Mouse (Mus musculus) neural tube, embryonic 15.5 days (tissue): ENCODE measurements around the gene Adcy2. TPM values are rescaled to one million over a fixed set of nuclear protein-coding genes. Genes with fewer than 3 reads are reported as not detected.

Source experiments
- ATAC-seq: fragments of 200-750 bp; cut with Nextera tagmentation; 2 replicates; pipeline ENCODE4 v1.8.0; 2017; ENCODE audit warnings: mild to moderate bottlenecking, moderate TSS enrichment, moderate library complexity; ENCODE audit not compliant: low FRiP score
- H3K27ac ChIP-seq: fragments of 300-500 bp; sonication (generic); replicated peaks from 2 replicates; pipeline ENCODE4 v1.5.1; 2015; ENCODE audit warnings: mild to moderate bottlenecking, inconsistent platforms
- H3K27me3 ChIP-seq: fragments of 300-500 bp; sonication (generic); replicated peaks from 2 replicates; pipeline ENCODE4 v1.6.1; 2015; ENCODE audit warnings: inconsistent platforms
- H3K36me3 ChIP-seq: fragments of 300-500 bp; sonication (generic); 2 replicates; pipeline ENCODE4 v1.6.1; 2015; ENCODE audit warnings: inconsistent platforms
- H3K4me1 ChIP-seq: fragments of 300-500 bp; sonication (generic); 2 replicates; pipeline ENCODE4 v1.6.1; 2015; ENCODE audit warnings: inconsistent platforms
- H3K4me2 ChIP-seq: fragments of 300-500 bp; sonication (generic); 2 replicates; pipeline ENCODE4 v1.6.1; 2015; ENCODE audit warnings: inconsistent platforms, mild to moderate bottlenecking, moderate library complexity
- H3K4me3 ChIP-seq: fragments of 300-500 bp; sonication (generic); replicated peaks from 2 replicates; pipeline ENCODE4 v1.5.1; 2015; ENCODE audit warnings: mild to moderate bottlenecking, inconsistent platforms
- H3K9ac ChIP-seq: fragments of 300-500 bp; sonication (generic); replicated peaks from 2 replicates; pipeline ENCODE4 v1.6.1; 2015; ENCODE audit warnings: mild to moderate bottlenecking, inconsistent platforms
- H3K9me3 ChIP-seq: fragments of 300-500 bp; sonication (generic); replicated peaks from 2 replicates; pipeline ENCODE4 v1.6.1; 2016; ENCODE audit warnings: inconsistent platforms
- WGBS: fragments of 180-500 bp; shearing (Covaris S2); methylation state at CpG from one replicate; pipeline ENCODE4 v1.1.7; 2015; ENCODE audit warnings: mixed read lengths; 5-methylcytosine and 5-hydroxymethylcytosine counted together
- polyA plus RNA-seq: library from polyadenylated mRNA; unstranded; fragments of >200 nt; fragmentation: Nextera tagmentation; extraction: Ambion mirVana; gene quantifications from 2 replicates; pipeline ENCODE4 v1.2.1, GENCODE M21; 2015

The Adcy2 gene
- polyA plus RNA-seq, 1 experiment from 2014 or later: 22.0 TPM

DNA sequence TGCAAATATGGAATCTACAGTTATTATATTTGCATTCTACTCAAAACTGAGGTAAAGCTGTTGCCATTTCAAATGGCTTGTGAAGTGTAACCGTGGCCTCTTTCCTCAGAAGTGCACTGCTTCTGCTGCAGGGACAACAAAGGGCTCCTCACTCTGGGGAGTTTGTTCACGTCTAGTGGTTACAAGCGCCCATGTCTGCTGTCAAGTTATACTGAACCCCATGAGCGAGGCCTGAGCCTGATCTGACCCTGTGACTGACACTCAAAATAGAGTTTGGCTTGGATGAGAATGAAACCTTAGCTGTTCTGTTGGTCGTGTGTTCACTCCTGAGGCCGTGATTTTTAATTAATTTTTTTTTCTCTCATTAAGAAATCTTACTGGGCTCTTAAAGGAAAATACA lies 38.8 kb downstream of the Adcy2 start:
- no peak overlapping the region for H3K4me3 ChIP-seq
- no peaks in the 10 kb centered on the region for H3K27me3 ChIP-seq
- H3K27ac ChIP-seq: no peak overlapping the region
- H3K36me3 ChIP-seq: no peaks in the 10 kb centered on the region
- 81% methylated on average over 6 of the region's 6 CpGs for WGBS
- H3K4me2 ChIP-seq: no peak overlapping the region
- H3K9me3 ChIP-seq: no peaks in the 10 kb centered on the region
- ATAC-seq: no peak
- no peaks in the 10 kb centered on the region for H3K4me1 ChIP-seq
- no peak overlapping the region for H3K9ac ChIP-seq

DNA sequence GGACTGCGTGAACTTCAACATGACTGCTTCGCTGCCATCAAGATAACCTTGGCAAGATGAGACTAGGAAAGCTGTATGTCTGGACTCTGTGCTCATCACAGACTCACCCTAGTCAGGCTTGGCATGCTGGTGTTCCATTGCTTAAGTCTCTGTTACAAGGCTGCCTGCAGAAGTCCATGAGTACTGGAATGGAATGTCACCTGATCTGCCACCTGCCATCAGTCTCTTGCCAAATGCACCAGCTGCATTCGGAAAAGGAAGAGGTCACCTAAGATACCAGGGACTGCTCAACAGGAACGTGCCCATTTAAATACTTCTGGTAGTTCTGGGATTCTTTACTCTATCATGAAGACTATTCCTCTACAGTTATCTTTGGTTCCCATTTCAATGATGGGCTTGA lies 39.9 kb downstream of the Adcy2 start:
- no peaks in the 10 kb centered on the region for H3K9me3 ChIP-seq
- ATAC-seq: no peak
- 88% methylated on average over 4 of the region's 4 CpGs for WGBS
- no peaks in the 10 kb centered on the region for H3K36me3 ChIP-seq
- H3K9ac ChIP-seq: no peak overlapping the region
- H3K4me2 ChIP-seq: no peak overlapping the region
- no peak overlapping the region for H3K27ac ChIP-seq
- H3K4me3 ChIP-seq: no peak overlapping the region
- no peaks in the 10 kb centered on the region for H3K4me1 ChIP-seq
- no peaks in the 10 kb centered on the region for H3K27me3 ChIP-seq

DNA sequence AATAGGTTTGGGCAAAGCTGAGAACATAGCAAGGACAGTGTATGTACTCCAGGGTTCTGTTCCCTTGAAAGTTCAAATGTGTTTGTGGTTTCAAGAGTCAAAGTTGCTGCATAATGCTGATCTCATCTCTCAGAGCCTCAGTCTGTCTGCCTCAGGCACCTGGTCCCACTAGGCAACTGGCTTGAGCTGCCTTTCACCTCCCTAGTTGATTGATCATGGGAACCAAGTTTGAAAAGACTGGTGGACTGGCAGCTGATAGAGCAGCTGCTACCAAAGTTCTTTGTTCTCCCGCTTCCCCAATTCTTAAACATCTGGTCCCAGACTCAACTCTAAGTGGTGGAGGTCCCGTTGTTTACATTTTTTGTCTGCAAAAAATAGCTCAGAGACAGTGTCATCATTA lies 56.6 kb downstream of the Adcy2 start:
- no peaks in the 10 kb centered on the region for H3K36me3 ChIP-seq
- WGBS: 43% methylated on average over 2 of the region's 2 CpGs
- no peak overlapping the region for H3K4me3 ChIP-seq
- no peak overlapping the region for H3K9ac ChIP-seq
- H3K4me2 ChIP-seq: no peak overlapping the region
- no peaks in the 10 kb centered on the region for H3K9me3 ChIP-seq
- H3K27me3 ChIP-seq: no peaks in the 10 kb centered on the region
- ATAC-seq: no peak
- H3K4me1 ChIP-seq: no peaks in the 10 kb centered on the region
- H3K27ac ChIP-seq: no peak overlapping the region

DNA sequence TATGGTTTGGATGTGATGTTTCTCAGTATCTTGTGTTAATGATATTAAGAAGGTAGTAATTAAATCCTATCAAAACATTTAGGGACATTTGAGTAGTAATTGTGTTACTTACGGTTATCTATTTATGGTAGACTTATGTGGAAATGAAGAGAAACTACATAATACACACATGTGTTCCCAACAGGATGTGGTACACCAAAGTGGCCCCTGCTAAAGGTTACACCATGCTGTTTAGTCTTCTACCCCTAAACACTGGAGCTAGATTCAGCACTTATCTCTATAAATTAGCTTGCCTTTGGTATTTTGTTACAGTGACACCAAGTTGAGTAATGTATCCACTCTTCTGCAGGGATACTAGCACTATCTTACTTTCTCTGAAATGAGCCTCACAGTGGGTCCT lies 57.9 kb downstream of the Adcy2 start:
- no peak overlapping the region for H3K4me2 ChIP-seq
- no peaks in the 10 kb centered on the region for H3K9me3 ChIP-seq
- ATAC-seq: no peak
- H3K27ac ChIP-seq: no peak overlapping the region
- H3K4me1 ChIP-seq: no peaks in the 10 kb centered on the region
- no peaks in the 10 kb centered on the region for H3K36me3 ChIP-seq
- 96% methylated on average over 1 of the region's 1 CpGs for WGBS
- no peak overlapping the region for H3K4me3 ChIP-seq
- H3K9ac ChIP-seq: no peak overlapping the region
- H3K27me3 ChIP-seq: no peaks in the 10 kb centered on the region

DNA sequence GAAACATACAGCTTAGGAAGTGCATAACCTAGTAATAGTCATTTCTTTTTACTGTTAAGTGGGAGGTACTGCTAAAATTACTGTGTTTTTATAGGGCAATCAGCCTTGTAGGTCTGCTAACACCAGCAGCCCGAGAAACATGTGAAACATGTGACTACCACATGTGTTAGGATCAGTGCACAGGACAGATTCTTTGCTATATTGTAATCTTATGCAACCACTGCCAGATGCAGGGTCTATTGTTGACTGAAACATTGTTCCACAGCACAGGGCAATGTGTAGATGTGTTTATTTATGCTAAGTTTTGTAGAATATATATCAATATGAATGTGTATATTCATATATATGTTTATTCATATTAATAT lies 67.1 kb downstream of the Adcy2 start:
- ATAC-seq: no peak
- Histone ChIP-seq H3K4me1 (no peaks in the 10 kb centered on the region), H3K27me3 (no peaks in the 10 kb centered on the region), H3K4me2 (no peak overlapping the region), H3K36me3 (no peaks in the 10 kb centered on the region), H3K9me3 (no peaks in the 10 kb centered on the region), H3K27ac (no peak overlapping the region), H3K4me3 (no peak overlapping the region), H3K9ac (no peak overlapping the region)
- WGBS: 69% methylated on average over 1 of the region's 1 CpGs

DNA sequence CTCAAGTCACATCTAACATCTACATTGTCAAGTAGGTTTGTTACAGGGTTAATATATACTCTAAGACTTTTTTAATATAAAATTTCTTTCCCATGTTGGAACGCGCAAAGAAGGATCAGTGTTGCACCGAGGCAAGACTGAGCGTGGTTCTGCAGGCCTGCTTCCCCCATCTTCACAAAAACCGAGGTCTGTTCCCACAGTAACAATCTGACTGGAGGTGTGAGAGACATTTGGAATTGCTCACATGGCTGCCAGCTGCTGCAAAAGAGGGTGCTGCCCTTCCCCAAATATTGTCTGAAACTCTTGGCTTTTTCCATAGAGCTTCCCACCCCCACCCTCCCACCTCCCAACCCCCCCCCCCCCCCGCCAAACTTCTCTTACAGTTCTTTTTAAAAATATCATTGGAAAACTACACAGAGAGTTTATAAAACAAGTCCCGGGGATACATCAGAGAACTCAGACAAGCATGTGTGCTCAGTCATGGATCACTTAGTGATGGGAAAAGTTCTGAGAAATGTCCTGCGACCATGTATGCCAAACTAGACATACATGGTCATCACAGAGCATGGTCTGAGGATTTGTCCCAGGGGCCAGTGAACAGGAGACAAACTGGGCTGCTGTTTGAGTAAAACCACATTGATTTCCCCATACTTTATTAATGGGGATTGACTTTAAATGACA lies 67.6 kb downstream of the Adcy2 start:
- H3K36me3 ChIP-seq: no peaks in the 10 kb centered on the region
- H3K27ac ChIP-seq: no peak overlapping the region
- no peak overlapping the region for H3K4me3 ChIP-seq
- H3K27me3 ChIP-seq: no peaks in the 10 kb centered on the region
- 90% methylated on average over 8 of the region's 8 CpGs for WGBS
- H3K9me3 ChIP-seq: no peaks in the 10 kb centered on the region
- ATAC-seq: no peak
- H3K9ac ChIP-seq: no peak overlapping the region
- no peak overlapping the region for H3K4me2 ChIP-seq
- H3K4me1 ChIP-seq: no peaks in the 10 kb centered on the region

DNA sequence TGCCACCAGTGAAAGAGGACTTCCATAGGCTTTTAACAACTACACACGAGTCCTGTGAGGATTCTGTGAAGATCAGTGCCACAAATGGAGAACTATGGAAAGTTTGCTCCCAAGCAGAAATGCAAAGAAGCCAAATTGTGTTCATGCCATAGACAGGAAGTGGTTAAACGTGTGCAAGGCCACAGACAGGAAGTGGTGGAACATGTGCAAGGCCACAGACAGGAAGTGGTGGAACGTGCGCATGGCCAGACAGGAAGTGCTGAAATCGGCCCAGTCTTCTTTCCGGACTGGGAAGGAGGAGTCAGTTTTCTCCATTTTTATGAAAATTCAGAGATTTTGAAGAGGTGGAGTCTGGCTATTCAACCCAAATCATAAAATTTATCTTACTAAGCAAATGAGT lies 70.9 kb downstream of the Adcy2 start:
- no peaks in the 10 kb centered on the region for H3K9me3 ChIP-seq
- no peak overlapping the region for H3K4me3 ChIP-seq
- no peaks in the 10 kb centered on the region for H3K27me3 ChIP-seq
- 85% methylated on average over 6 of the region's 6 CpGs for WGBS
- no peak for ATAC-seq
- no peak overlapping the region for H3K27ac ChIP-seq
- H3K4me1 ChIP-seq: no peaks in the 10 kb centered on the region
- no peak overlapping the region for H3K4me2 ChIP-seq
- no peak overlapping the region for H3K9ac ChIP-seq
- no peaks in the 10 kb centered on the region for H3K36me3 ChIP-seq

DNA sequence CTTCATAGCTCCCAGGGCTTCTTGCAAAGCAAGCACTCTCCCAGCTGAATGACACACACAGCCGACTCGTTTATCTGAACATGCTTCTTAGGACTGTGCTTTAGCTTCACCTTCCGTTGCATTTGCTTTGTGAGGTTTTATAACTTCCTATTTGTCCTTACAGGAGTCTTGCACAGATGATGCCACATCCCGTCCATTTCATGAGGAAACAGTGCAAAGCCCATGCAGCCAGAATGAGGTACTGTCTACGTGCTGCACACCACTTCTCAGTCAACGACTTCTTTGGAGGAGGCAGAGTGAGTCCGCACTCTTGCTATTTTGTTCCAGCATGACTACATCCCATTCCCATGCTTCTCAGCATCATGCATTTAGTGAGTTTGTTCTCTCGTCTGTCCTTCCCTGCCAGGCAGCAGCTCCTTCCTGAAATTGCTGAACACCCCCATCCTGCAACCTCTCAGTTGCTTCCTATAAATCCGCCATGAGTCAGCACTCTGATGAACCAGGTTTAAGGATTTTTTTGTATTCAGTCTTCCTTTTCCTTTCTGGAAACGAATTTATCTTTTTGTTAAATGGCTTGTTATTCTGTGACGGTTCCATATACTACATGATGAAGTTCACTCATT lies 85.6 kb downstream of the Adcy2 start:
- no peaks in the 10 kb centered on the region for H3K9me3 ChIP-seq
- no peaks in the 10 kb centered on the region for H3K4me1 ChIP-seq
- H3K36me3 ChIP-seq: no peaks in the 10 kb centered on the region
- no peak overlapping the region for H3K4me2 ChIP-seq
- no peak for ATAC-seq
- H3K27ac ChIP-seq: no peak overlapping the region
- WGBS: 86% methylated on average over 11 of the region's 11 CpGs
- no peaks in the 10 kb centered on the region for H3K27me3 ChIP-seq
- H3K4me3 ChIP-seq: no peak overlapping the region
- H3K9ac ChIP-seq: no peak overlapping the region

DNA sequence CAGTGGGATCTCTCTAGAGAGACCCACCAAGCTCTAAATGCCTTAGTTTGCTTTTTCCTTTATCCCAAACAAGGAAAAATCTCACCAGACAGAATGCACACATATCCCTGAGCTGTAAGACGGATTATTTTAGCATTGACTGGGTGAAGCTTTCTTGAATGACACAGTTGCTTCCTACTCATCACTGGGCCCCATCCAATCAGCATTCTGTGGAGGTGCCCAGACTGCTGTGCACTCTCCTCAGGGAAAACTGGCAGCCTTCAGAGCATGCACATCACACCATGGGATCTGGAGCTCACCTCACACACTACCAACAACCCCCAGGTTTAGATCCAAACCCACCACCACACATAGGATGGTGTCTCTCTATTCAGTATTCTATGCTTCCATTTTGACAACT lies 92.7 kb downstream of the Adcy2 start:
- no peak overlapping the region for H3K9ac ChIP-seq
- no peaks in the 10 kb centered on the region for H3K36me3 ChIP-seq
- no peaks in the 10 kb centered on the region for H3K27me3 ChIP-seq
- 76% methylated on average over 1 of the region's 1 CpGs for WGBS
- no peak overlapping the region for H3K4me3 ChIP-seq
- H3K9me3 ChIP-seq: no peaks in the 10 kb centered on the region
- no peak for ATAC-seq
- H3K4me2 ChIP-seq: no peak overlapping the region
- H3K4me1 ChIP-seq: no peaks in the 10 kb centered on the region
- no peak overlapping the region for H3K27ac ChIP-seq

DNA sequence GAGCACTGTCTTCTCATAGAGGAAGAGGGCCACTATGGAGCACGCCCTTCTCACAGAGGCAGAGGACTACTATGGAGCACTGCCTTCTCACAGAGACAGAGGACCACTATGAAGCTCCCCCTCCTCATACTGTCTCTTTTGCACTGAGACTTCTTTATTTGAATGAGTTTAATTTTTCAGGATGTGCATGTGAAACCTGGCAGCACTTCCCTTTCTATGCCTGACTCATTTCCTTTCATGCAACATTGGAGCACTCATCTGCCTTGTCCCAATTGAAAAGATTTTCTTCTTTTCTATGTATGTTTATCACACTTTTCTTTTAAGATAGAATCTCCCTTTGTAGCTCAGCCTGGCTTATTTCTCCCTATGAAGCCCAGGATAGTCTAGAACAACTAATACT lies 96.6 kb downstream of the Adcy2 start:
- 94% methylated on average over 1 of the region's 1 CpGs for WGBS
- H3K27me3 ChIP-seq: no peaks in the 10 kb centered on the region
- no peak overlapping the region for H3K4me2 ChIP-seq
- no peak overlapping the region for H3K9ac ChIP-seq
- no peaks in the 10 kb centered on the region for H3K4me1 ChIP-seq
- H3K36me3 ChIP-seq: no peaks in the 10 kb centered on the region
- no peak overlapping the region for H3K4me3 ChIP-seq
- H3K27ac ChIP-seq: no peak overlapping the region
- no peaks in the 10 kb centered on the region for H3K9me3 ChIP-seq
- ATAC-seq: no peak

DNA sequence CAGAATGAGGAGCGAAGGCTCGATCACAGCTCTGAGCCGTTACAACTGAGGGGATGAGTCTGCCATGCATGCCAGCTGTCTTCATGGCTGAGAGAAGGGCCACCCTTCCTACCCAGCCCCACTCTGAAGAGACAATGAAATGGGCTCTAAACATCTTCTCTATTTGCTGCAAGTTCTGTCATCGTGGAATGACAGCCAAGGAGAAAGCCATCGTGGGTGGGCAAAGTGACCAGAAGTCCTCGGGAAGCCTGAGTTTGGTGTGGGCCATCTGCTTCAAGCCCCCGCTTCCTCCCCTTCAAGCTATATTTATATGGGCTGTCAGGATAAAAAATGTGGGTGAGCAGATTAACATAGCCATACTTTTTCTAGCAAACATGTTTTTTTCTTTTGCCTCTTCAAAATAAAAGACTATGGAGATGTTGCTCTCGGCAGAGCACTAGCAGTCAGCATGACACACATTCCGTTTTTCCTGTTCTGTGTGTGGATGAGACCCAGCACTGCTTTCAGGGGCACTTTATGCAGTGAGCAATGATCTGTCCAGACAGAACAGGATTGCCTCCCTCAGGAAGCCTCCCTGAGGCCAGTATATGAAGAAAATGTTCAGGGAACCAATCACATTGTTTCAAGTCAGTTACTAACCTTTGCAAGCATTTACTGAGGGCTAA lies 109.3 kb downstream of the Adcy2 start:
- Histone ChIP-seq H3K27ac (no peak overlapping the region), H3K4me1 (no peaks in the 10 kb centered on the region), H3K4me2 (no peak overlapping the region), H3K27me3 (no peaks in the 10 kb centered on the region), H3K36me3 (no peaks in the 10 kb centered on the region), H3K4me3 (no peak overlapping the region), H3K9ac (no peak overlapping the region), H3K9me3 (no peaks in the 10 kb centered on the region)
- WGBS: 89% methylated on average over 9 of the region's 9 CpGs
- ATAC-seq: no peak

DNA sequence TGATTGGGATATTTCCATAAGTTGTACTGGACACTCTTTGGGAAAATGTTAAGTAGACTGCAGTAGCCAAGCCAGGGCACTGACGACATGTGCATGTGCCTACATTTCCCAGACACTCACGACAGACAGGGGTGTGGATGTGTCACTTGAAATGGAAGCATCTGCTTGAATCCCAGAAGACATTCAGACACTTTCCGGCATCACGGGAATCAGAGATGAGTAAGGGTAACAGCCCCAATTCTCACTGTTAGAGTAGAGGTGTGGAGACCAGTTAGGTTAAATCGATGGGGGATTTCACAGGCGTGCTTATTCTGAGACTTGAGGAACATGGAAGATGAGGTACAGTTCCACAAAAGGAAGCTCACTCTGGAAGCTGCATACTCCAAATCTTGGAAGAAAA lies 130.6 kb downstream of the Adcy2 start:
- no peak overlapping the region for H3K9ac ChIP-seq
- no peak overlapping the region for H3K27ac ChIP-seq
- no peaks in the 10 kb centered on the region for H3K4me1 ChIP-seq
- 94% methylated on average over 6 of the region's 6 CpGs for WGBS
- no peaks in the 10 kb centered on the region for H3K9me3 ChIP-seq
- no peak for ATAC-seq
- H3K36me3 ChIP-seq: no peaks in the 10 kb centered on the region
- H3K4me3 ChIP-seq: no peak overlapping the region
- H3K4me2 ChIP-seq: no peak overlapping the region
- no peaks in the 10 kb centered on the region for H3K27me3 ChIP-seq
